Mouse (Mus musculus): Measurements from ENCODE around the gene Slc41a2. TPM values are rescaled to one million over a fixed set of nuclear protein-coding genes. Genes with fewer than 3 reads are reported as not detected.

The Slc41a2 gene
- total RNA-seq, 1 experiment from 2014 or later, result 5.1 TPM

- DNase-seq, result peak; percentile 25
Observed at GRCm38 (mm10) chr10:83224999-83225398, 112.7 kb downstream of the Slc41a2 start.

- DNase-seq, result no peak
Observed at GRCm38 (mm10) chr10:83220847-83221246, 116.8 kb downstream of the Slc41a2 start.

- DNase-seq, result no peak
Observed at GRCm38 (mm10) chr10:83220217-83220616, 117.5 kb downstream of the Slc41a2 start.

GRCm38 (mm10) chr10:83219729-83220128 is 118.0 kb downstream of the Slc41a2 start:
- peak; percentile 70 for DNase-seq

- no peak for DNase-seq
Observed at GRCm38 (mm10) chr10:83218778-83219177, 118.9 kb downstream of the Slc41a2 start.

DNA sequence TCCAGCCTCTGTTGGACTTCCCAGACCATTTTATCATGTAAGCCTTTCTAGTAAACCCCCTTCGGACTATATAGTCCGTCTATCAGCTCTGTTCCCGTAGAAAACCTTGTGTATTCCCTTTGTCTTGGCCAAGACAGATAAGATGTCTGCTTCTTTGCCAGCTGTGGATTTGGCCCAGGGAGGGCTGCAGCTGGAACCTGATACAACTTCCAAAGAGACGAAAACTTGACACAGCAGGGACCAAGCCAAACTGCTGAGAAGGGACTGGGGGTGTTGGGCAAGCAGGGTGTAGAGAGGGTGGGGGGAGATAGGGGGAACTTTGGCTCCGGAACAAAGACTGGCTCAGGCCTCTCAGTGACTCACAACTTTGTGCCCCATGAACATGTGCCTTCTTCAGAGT is 120.4 kb downstream of the Slc41a2 start:
- DNase-seq, result no peak

DNA sequence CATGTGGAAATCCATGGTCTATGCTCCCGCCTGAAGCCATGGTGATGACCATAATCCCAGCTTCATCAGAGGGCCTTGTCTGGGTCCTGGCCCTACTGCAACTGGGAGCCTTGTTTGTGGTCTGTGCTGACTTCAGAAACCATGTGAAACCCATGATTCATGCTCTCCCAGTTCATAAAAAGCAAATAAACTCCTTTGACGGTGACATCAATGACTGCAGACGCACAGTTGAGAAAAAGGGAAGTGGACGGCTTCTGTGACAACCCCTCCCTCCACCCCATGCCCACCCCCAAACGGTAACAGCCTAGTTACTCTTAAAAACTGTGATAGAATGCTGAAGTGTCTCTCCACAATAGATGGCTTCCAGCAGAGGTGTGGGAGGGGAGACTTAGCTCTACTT is 122.1 kb downstream of the Slc41a2 start:
- no peak for DNase-seq

GRCm38 (mm10) chr10:83212618-83213017 is 125.1 kb downstream of the Slc41a2 start:
- DNase-seq, result no peak

DNA sequence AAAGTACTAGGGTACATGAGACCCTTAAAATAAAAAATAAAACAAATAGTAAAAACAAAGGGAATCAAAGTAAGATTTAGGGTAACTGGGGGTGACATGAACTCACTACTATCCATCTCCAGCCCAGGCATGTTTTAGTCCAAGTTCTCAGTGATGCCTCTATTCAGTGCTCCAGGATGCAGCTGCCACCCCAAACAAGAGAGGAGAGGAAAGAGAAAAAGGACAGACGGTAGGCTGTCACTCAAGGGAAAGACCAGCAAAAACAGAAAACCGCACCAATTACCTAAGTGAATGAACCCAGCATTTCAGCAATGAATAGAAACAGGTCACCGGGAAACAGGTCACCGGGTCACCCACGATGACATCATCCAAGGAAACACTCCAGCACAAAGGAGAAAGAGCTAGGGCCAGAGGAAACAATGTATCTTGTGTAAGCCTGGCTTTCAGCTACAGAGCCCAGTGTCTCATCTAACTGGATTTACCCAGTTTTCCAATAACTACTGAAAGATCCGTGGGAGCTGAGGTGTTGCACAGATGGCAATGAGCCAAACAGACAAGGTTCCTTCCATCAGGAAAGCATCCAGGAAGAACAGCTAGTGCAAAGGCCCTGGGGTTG is 126.6 kb downstream of the Slc41a2 start:
- DNase-seq, result no peak

DNA sequence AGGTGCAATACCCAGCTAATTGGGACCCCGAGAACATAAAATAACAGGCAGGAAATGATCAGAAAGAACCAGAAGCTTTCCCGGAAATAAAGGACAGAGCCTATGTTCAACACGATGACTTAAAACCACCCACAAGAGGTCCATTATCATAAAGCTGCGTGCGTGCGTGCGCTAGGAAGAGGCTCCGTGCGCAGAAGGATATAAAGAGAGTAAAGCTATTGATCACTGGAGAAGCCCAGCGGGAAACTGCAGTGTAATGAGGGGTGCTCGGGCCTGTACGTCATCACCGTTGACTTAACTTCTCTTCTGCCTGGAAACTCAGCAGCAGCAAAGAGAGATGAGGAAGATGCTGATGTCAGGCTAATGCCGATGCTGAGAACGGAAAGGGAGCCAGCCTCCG is 127.6 kb downstream of the Slc41a2 start:
- no peak for DNase-seq

- no peak for DNase-seq
Observed at GRCm38 (mm10) chr10:83209388-83209787, 128.3 kb downstream of the Slc41a2 start.

DNA sequence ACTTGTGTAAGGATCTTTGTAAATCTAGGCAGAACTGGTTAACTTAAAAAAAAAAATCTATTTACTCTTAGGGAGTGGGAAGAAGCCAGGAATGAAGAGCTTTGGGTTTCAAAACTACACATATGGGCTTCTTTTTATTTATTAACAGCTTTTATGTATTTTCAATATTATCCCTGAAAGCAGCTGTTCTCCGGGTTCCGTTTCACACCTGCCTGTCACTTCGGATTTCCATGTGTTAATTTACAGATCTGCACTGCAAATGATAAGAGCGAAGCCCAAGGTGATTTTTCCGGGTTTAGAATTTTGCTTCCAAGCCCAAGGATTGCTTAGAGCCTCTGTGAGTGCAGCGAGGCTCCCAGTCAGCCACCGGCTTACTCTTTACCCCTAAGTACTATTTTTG is 129.2 kb downstream of the Slc41a2 start:
- DNase-seq, result no peak

DNA sequence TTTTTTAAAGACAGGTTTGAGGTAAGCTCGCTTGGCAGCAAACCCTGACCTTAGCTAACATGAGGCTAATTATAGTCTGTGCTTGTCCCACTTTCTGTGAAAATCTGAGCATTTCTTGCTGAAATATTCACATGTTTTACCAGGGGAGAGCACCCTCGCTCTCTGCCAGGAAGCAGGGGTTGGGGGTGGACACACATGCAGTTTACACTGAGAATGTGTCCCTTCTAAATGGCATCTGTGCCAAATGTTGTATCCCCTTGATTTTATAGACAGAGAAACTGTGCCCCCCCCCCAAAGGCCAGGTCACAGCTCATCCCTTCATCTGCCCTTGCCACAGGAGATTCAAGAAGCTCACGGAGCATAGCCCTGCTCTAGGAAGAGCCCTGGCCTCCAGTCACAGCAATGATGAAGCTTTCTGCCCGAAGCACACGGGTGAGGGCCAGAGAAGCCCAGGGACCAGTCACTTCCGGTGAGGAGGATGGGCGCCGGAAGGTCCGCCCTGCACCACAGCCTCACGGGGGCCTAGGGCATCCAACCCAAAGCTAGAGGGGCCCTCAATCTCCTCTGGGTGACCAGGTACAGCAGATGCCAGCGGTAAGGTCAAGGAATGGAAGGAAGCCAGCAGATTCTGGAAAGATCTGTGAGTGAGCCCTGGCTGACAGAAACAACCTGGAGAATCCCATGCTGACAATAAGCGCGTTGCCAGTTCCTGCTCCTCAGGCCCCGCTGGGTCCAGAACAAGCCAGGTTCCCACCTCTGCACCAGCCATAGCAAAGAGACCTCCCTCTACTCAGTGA is 134.6 kb downstream of the Slc41a2 start:
- DNase-seq, result no peak

GRCm38 (mm10) chr10:83201525-83201924 is 136.2 kb downstream of the Slc41a2 start:
- DNase-seq, result peak; percentile 58

DNA sequence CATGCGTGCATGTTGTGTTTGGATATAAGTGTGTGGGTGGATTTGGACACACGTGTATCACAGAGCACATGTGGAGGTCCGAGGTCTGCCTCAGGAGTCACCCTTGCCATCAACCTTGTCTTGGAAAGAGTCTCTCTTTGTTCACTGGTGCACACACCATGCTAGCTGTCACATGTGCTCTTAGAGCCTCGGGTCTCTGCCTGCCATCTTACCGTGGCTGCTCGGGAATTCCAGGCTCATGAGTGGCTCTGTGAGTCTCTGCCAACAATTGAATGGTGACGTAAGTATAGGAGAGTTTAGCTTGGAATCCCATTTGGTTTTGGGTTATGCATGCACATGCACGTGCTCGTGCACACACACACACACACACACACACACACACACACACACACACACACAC is 138.4 kb downstream of the Slc41a2 start:
- no peak for DNase-seq

- DNase-seq, result no peak
Observed at GRCm38 (mm10) chr10:83198692-83199091, 139.0 kb downstream of the Slc41a2 start.

DNA sequence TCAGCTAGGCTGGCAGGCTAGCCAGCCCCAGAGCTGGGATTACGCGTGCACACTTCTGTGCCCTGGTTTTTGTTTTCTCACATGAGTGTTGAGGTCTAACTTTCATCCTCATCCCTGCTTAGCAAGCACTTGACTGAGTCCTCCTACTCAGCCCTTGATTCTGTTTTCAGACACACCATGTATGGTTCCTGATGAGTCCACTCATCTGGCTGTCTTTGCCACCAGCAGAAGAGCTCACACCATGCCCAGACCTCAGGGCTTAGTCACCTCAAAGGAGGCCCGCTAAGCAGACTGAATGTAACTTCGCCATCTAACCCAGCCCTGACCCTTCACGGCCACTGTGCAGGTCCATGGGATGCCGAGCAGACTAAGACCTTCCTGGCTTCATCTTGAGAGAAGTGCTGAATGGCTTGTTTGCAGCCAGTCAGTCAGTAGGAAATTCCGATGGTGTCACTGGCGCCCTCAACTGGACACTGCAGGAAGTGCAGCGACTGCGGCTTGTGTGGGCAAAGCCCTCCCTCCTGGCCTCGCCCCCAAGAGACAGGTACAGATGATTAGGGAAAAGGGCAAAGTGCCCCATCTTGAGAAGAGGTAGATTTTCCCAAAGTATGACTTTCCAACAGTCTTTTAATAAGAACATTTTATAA is 139.9 kb downstream of the Slc41a2 start:
- peak; percentile 86 for DNase-seq

DNA sequence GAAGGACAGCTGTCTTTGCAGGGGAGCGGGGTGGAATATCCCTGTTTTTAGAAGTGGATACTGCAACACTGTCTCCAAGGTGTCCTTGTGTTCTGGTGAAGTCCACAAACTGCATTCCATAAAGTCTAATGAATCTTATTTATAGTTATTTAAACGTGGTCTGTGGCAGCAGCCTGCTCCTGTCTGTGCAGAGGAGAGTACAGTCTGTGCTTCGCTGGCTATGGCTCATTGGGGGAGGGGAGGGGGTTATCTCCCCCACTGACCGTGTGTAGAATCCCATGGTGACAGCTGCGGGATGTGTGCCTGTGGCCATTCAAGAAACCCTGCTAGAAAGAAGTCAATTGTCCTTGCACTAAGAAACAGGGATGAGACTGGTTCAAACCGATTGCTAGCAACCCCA is 145.7 kb downstream of the Slc41a2 start:
- DNase-seq, result no peak

- no peak for DNase-seq
Observed at GRCm38 (mm10) chr10:83191476-83191875, 146.2 kb downstream of the Slc41a2 start.

DNA sequence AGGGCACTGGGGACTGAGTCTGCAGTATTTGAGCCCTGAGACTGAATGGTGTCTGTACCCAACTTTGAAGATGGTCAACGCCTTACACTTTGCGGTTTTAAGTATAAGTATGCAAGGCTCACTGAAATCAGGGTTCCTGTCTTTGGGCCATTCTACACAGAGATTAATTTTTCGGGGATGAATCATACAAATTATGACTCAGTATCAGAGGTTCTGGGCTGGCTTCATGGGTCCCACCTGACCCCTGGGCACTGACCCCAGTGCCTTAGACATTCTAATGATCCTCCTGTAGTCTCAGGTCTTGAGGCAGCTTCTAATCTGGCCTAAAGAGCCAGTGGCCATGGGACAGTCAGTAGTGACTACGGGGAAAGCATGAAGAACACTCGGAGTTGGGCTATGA is 148.6 kb downstream of the Slc41a2 start:
- DNase-seq, result no peak

GRCm38 (mm10) chr10:83186984-83187383 is 150.7 kb downstream of the Slc41a2 start:
- DNase-seq, result no peak

DNA sequence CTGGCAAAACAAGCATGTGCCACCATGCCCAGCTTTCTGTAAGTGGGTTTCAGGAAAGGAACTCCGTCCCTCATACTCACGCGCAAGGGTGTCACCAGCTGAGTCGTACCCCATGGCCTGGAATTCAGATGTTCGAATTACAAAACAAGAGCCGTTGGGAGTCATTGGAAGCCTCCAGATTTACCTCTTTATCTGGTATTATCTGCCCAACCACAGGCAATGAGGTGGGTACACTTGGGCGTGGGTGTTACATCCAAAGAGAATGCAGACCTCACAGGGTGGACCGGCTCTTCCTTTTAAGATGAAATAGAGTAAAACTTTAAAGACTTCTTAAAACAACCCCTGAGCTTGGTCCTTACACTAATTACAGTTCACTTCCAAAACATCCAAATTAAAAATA is 151.5 kb downstream of the Slc41a2 start:
- no peak for DNase-seq

DNA sequence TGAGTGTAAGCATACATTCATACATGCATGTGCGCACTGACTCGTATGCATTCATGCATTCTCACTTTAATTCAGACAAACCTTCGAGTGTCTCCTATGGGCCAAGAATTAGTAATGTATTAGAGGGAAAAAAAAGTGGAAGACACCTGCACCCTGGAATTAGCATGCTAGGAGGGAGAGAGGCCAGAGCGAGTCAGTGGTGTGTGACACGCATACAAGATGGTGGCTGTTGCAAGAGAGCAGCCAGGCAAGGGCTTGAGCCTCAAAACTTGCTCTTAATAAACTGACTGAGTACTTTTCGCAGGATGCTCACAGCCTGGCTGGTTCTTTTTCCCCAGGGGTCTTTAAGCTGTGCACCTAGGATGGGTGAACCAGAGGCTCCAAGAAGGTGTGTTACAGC is 152.6 kb downstream of the Slc41a2 start:
- no peak for DNase-seq
